Mouse (Mus musculus) ZHBTc4 (cell line): ENCODE measurements at regions not wholly inside any gene's neighbourhood (a gene's known extent, or its start where the extent isn't known, plus 50 kb on each side); places are given as distances from the start of the nearest gene placed in this dataset.
A peak's percentile ranks its signal among the peaks of the same experiment; 100 is the strongest.

Experiments
- DNase-seq: peaks from one replicate; pipeline ENCODE4 v3.0.0-alpha.2; 2011; ENCODE audit warnings: low read depth, low spot score

- DNase-seq: no peak
Measured at GRCm38 (mm10) chrX:122744496-122744895, 285.0 kb downstream of the Gm17521 start.

GRCm38 (mm10) chrX:122719949-122720348 lies 309.5 kb downstream of the Gm17521 start:
- DNase-seq: peak; percentile 58
